Mouse (Mus musculus): ENCODE results near the gene Rhox10. TPM values are rescaled to one million over a fixed set of nuclear protein-coding genes. Genes with fewer than 3 reads are reported as not detected.

Rhox10 gene
- not detected for polyA plus RNA-seq (2014; fragmentation: Illumina TruSeq; extraction: RNeasy Lipid Tissue Mini Kit (QIAGEN cat#74804); ENCODE audit: low read depth, low replicate concordance)

GRCm38 (mm10) chrX:38066175-38066574 lies at the start of gene Rhox10:
Gene Rhox10, plus strand, starts transcription at chrX:38066475.

GRCm38 (mm10) chrX:38018597-38018996 lies 47.7 kb upstream of the Rhox10 start, which contains the start of gene Btg1-ps1:
Gene Btg1-ps1, minus strand, starts transcription at chrX:38018815.

GRCm38 (mm10) chrX:38043014-38043413 lies 23.3 kb upstream of the Rhox10 start, which contains the start of gene Btg1-ps2:
Gene Btg1-ps2, minus strand, starts transcription at chrX:38043114.

GRCm38 (mm10) chrX:38085041-38085440 lies 18.8 kb downstream of the Rhox10 start, which contains the start of gene Rhox11:
Gene Rhox11, minus strand, starts transcription at chrX:38085141.

GRCm38 (mm10) chrX:38110807-38111206 lies 44.5 kb downstream of the Rhox10 start, which contains the start of gene Rhox12:
Gene Rhox12, minus strand, starts transcription at chrX:38110907.

GRCm38 (mm10) chrX:38120982-38121381 lies 54.7 kb downstream of the Rhox10 start, which contains the start of gene Rhox13:
Gene Rhox13, plus strand, starts transcription at chrX:38121219.

Other genes starting within 250 kb of the Rhox10 start
- gene Rhox6, start 239.6 kb upstream of the Rhox10 start, polyA plus RNA-seq (2014; fragmentation: Illumina TruSeq; extraction: RNeasy Lipid Tissue Mini Kit (QIAGEN cat#74804); ENCODE audit: low read depth, low replicate concordance) = not detected
- not detected for gene Rhox7a, start 234.8 kb upstream of the Rhox10 start, polyA plus RNA-seq (2014; fragmentation: Illumina TruSeq; extraction: RNeasy Lipid Tissue Mini Kit (QIAGEN cat#74804); ENCODE audit: low read depth, low replicate concordance)
- gene Rhox8, start 187.5 kb upstream of the Rhox10 start, polyA plus RNA-seq (2014; fragmentation: Illumina TruSeq; extraction: RNeasy Lipid Tissue Mini Kit (QIAGEN cat#74804); ENCODE audit: low read depth, low replicate concordance) = not detected
- gene Rhox7b, start 169.2 kb upstream of the Rhox10 start, polyA plus RNA-seq (2014; fragmentation: Illumina TruSeq; extraction: RNeasy Lipid Tissue Mini Kit (QIAGEN cat#74804); ENCODE audit: low read depth, low replicate concordance) = not detected
- not detected for gene Rhox9, start 164.7 kb upstream of the Rhox10 start, polyA plus RNA-seq (2014; fragmentation: Illumina TruSeq; extraction: RNeasy Lipid Tissue Mini Kit (QIAGEN cat#74804); ENCODE audit: low read depth, low replicate concordance)
- gene Btg1-ps1, start 47.7 kb upstream of the Rhox10 start, polyA plus RNA-seq (2014; fragmentation: Illumina TruSeq; extraction: RNeasy Lipid Tissue Mini Kit (QIAGEN cat#74804); ENCODE audit: low read depth, low replicate concordance) = not detected
- gene Btg1-ps2, start 23.4 kb upstream of the Rhox10 start, polyA plus RNA-seq (2014; fragmentation: Illumina TruSeq; extraction: RNeasy Lipid Tissue Mini Kit (QIAGEN cat#74804); ENCODE audit: low read depth, low replicate concordance) = not detected
- gene Rhox11, start 18.7 kb downstream of the Rhox10 start, polyA plus RNA-seq (2014; fragmentation: Illumina TruSeq; extraction: RNeasy Lipid Tissue Mini Kit (QIAGEN cat#74804); ENCODE audit: low read depth, low replicate concordance) = not detected
- gene Rhox12, start 44.4 kb downstream of the Rhox10 start, polyA plus RNA-seq (2014; fragmentation: Illumina TruSeq; extraction: RNeasy Lipid Tissue Mini Kit (QIAGEN cat#74804); ENCODE audit: low read depth, low replicate concordance) = not detected
- gene Rhox13, start 54.7 kb downstream of the Rhox10 start, polyA plus RNA-seq (2014; fragmentation: Illumina TruSeq; extraction: RNeasy Lipid Tissue Mini Kit (QIAGEN cat#74804); ENCODE audit: low read depth, low replicate concordance) = not detected
- 28.3 TPM for gene Zbtb33, start 123.3 kb downstream of the Rhox10 start, polyA plus RNA-seq (2014; fragmentation: Illumina TruSeq; extraction: RNeasy Lipid Tissue Mini Kit (QIAGEN cat#74804); ENCODE audit: low read depth, low replicate concordance)
- gene Tmem255a, start 186.0 kb downstream of the Rhox10 start, polyA plus RNA-seq (2014; fragmentation: Illumina TruSeq; extraction: RNeasy Lipid Tissue Mini Kit (QIAGEN cat#74804); ENCODE audit: low read depth, low replicate concordance) = not detected
- gene Atp1b4, start 249.7 kb downstream of the Rhox10 start, polyA plus RNA-seq (2014; fragmentation: Illumina TruSeq; extraction: RNeasy Lipid Tissue Mini Kit (QIAGEN cat#74804); ENCODE audit: low read depth, low replicate concordance) = not detected

Measured in liver, adult 10 weeks (tissue).